Mouse (Mus musculus): ENCODE measurements around the gene Olfr1510. TPM values are rescaled to one million over a fixed set of nuclear protein-coding genes. Genes with fewer than 3 reads are reported as not detected.

Olfr1510 gene
- not detected in 2 replicates for polyA plus RNA-seq (2012; rRNA removed; ENCODE audit: low replicate concordance)

DNA sequence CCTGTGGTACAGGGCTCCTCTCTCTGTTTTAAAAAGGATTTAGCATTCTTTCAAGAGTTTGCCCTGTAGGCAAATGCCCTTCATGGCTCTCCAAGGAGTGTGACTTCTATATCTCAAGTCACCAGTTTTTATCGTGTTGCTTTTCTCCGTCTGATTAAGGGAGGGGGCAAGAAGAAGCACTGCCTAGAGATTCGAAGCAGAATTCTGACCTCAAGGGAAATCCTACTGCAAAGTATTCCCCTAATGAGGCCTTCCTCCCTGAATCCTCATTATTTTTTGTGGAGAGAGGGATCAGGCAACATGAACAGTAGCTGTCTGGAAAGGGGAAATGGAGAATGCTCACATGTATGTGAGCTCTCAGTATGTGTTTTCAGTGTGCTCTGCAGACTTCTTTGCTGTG, at the start of gene Olfr1510:
Gene Olfr1510 (minus strand): TSS at position 101 of the 400 bp plus-strand sequence.

GRCm38 (mm10) chr14:52442690-52443089, 28.5 kb upstream of the Olfr1510 start, which contains the start of gene Olfr1509:
Olfr1509 (plus strand) TSS chr14:52442990.

GRCm38 (mm10) chr14:52397279-52397678, 16.9 kb downstream of the Olfr1510 start, which contains the start of gene Olfr1511:
Olfr1511 (minus strand) TSS chr14:52397379.

DNA sequence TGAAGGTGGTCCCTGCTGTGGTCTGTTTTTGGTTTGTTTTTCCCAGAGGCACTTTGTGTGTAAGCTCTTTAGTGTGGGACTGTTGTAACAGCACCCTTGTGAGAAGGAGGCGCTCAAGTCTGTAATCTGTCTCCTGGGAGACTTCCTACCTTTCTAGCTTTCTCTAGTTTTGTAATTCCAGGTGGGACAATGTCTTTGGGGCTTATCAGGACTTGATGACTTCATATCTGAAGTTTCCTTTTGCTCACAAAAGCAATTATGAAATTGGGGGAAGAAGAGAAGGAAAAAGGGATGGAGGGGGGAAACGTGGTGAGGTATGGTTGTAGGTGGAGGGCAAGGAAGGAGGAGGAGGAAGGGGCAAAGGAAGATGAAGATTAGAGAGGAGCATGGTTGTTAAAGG, 35.1 kb downstream of the Olfr1510 start, which contains the start of gene Olfr1512:
Gene Olfr1512 (minus strand): TSS at position 101 of the 400 bp plus-strand sequence.

Other genes starting within 250 kb of the Olfr1510 start
- gene Supt16, start 217.0 kb downstream of the Olfr1510 start, polyA plus RNA-seq (2012; rRNA removed; ENCODE audit: low replicate concordance), result 4.9 and 9.8 TPM in 2 replicates
- gene Chd8, start 156.6 kb downstream of the Olfr1510 start, polyA plus RNA-seq (2012; rRNA removed; ENCODE audit: low replicate concordance), result 31.7 and 45.7 TPM in 2 replicates
- gene Tox4, start 135.2 kb downstream of the Olfr1510 start, polyA plus RNA-seq (2012; rRNA removed; ENCODE audit: low replicate concordance), result 25.6 and 62.8 TPM in 2 replicates
- 6.8 and 19.0 TPM in 2 replicates for gene Rab2b, start 134.8 kb downstream of the Olfr1510 start, polyA plus RNA-seq (2012; rRNA removed; ENCODE audit: low replicate concordance)
- 25.3 and 28.7 TPM in 2 replicates for gene Mettl3, start 109.2 kb downstream of the Olfr1510 start, polyA plus RNA-seq (2012; rRNA removed; ENCODE audit: low replicate concordance)
- gene Sall2, start 85.6 kb downstream of the Olfr1510 start, polyA plus RNA-seq (2012; rRNA removed; ENCODE audit: low replicate concordance), result 5.8 and 6.0 TPM in 2 replicates
- not detected in 2 replicates for gene Olfr1513, start 58.0 kb downstream of the Olfr1510 start, polyA plus RNA-seq (2012; rRNA removed; ENCODE audit: low replicate concordance)
- not detected in 2 replicates for gene Olfr1512, start 35.2 kb downstream of the Olfr1510 start, polyA plus RNA-seq (2012; rRNA removed; ENCODE audit: low replicate concordance)
- gene Olfr1511, start 17.0 kb downstream of the Olfr1510 start, polyA plus RNA-seq (2012; rRNA removed; ENCODE audit: low replicate concordance), result not detected in 2 replicates
- not detected in 2 replicates for gene Olfr1509, start 28.6 kb upstream of the Olfr1510 start, polyA plus RNA-seq (2012; rRNA removed; ENCODE audit: low replicate concordance)
- gene Olfr1508, start 53.1 kb upstream of the Olfr1510 start, polyA plus RNA-seq (2012; rRNA removed; ENCODE audit: low replicate concordance), result not detected in 2 replicates
- gene Olfr1507, start 81.4 kb upstream of the Olfr1510 start, polyA plus RNA-seq (2012; rRNA removed; ENCODE audit: low replicate concordance), result not detected in 2 replicates